Mouse (Mus musculus): ENCODE measurements around the gene Fap. TPM values are rescaled to one million over a fixed set of nuclear protein-coding genes. Genes with fewer than 3 reads are reported as not detected.

Gene Fap
- total RNA-seq, 2 experiments from 2014 or later = 3.8 to 7.2 TPM

GRCm38 (mm10) chr2:62513477-62513876, 60.4 kb downstream of the Fap start:
- intact Hi-C loops (cut with DNase I) = no loop called here
- no peak for DNase-seq
- no peak for TF ChIP-seq CTCF (IDR thresholded peaks at IDR 0.05)

GRCm38 (mm10) chr2:62507130-62507529, 66.7 kb downstream of the Fap start:
- intact Hi-C loops (cut with DNase I) = no loop called here
- Histone ChIP-seq H3K27ac (no peak overlapping the region), H3K4me3 (no peak overlapping the region)
- TF ChIP-seq CTCF (IDR thresholded peaks at IDR 0.05) = no peak
- no peak for DNase-seq

More at GRCm38 (mm10) chr2:62513477-62513876, 60.4 kb downstream of the Fap start:
- Histone ChIP-seq H3K27ac (no peak overlapping the region), H3K4me3 (no peak overlapping the region)

GRCm38 (mm10) chr2:62506441-62506840, 67.4 kb downstream of the Fap start:
- TF ChIP-seq CTCF (IDR thresholded peaks at IDR 0.05) = no peak
- intact Hi-C loops (cut with DNase I) = no loop called here
- H3K4me3 ChIP-seq = no peak overlapping the region
- no peak for DNase-seq
- H3K27ac ChIP-seq = no peak overlapping the region

- H3K4me3 ChIP-seq = no peak overlapping the region
- DNase-seq = no peak
- H3K27ac ChIP-seq = no peak overlapping the region
- intact Hi-C loops (cut with DNase I) = no loop called here
- no peak for TF ChIP-seq CTCF (IDR thresholded peaks at IDR 0.05)
These were observed 69.5 kb downstream of the Fap start for GRCm38 (mm10) chr2:62504269-62504796.

- intact Hi-C loops (cut with DNase I) = no loop called here
- Histone ChIP-seq H3K27ac (no peak overlapping the region), H3K4me3 (no peak overlapping the region)
- no peak for TF ChIP-seq CTCF (IDR thresholded peaks at IDR 0.05)
- no peak for DNase-seq
These were observed 70.5 kb downstream of the Fap start for GRCm38 (mm10) chr2:62503326-62503725.

- no peak for DNase-seq
- no peak for TF ChIP-seq CTCF (IDR thresholded peaks at IDR 0.05)
- Histone ChIP-seq H3K4me3 (no peak overlapping the region), H3K27ac (no peak overlapping the region)
- intact Hi-C loops (cut with DNase I) = no loop called here
These were observed 71.4 kb downstream of the Fap start for GRCm38 (mm10) chr2:62502516-62502915.

- DNase-seq = no peak
- Histone ChIP-seq H3K4me3 (no peak overlapping the region), H3K27ac (no peak overlapping the region)
- intact Hi-C loops (cut with DNase I) = no loop called here
- TF ChIP-seq CTCF (IDR thresholded peaks at IDR 0.05) = no peak
These were observed 75.1 kb downstream of the Fap start for GRCm38 (mm10) chr2:62498821-62499220.

GRCm38 (mm10) chr2:62498086-62498485, 75.8 kb downstream of the Fap start:
- intact Hi-C loops (cut with DNase I) = no loop called here
- Histone ChIP-seq H3K4me3 (no peak overlapping the region), H3K27ac (no peak overlapping the region)
- no peak for DNase-seq
- no peak for TF ChIP-seq CTCF (IDR thresholded peaks at IDR 0.05)

- no peak overlapping the region for H3K4me3 ChIP-seq
- no peak for TF ChIP-seq CTCF (IDR thresholded peaks at IDR 0.05)
- intact Hi-C loops (cut with DNase I) = no loop called here
These were observed 76.4 kb downstream of the Fap start for GRCm38 (mm10) chr2:62497333-62498002.

GRCm38 (mm10) chr2:62495407-62495806, 78.5 kb downstream of the Fap start:
- no peak for DNase-seq
- TF ChIP-seq CTCF (IDR thresholded peaks at IDR 0.05) = no peak
- intact Hi-C loops (cut with DNase I) = no loop called here
- no peak overlapping the region for H3K4me3 ChIP-seq
- no peak overlapping the region for H3K27ac ChIP-seq

More at GRCm38 (mm10) chr2:62497333-62498002, 76.4 kb downstream of the Fap start:
- no peak for DNase-seq
- no peak overlapping the region for H3K27ac ChIP-seq

- intact Hi-C loops (cut with DNase I) = no loop called here
- no peak for DNase-seq
- H3K4me3 ChIP-seq = no peak overlapping the region
- H3K27ac ChIP-seq = no peak overlapping the region
- no peak for TF ChIP-seq CTCF (IDR thresholded peaks at IDR 0.05)
These were observed 84.0 kb downstream of the Fap start for GRCm38 (mm10) chr2:62489832-62490231.

- intact Hi-C loops (cut with DNase I) = no loop called here
- TF ChIP-seq CTCF (IDR thresholded peaks at IDR 0.05) = no peak; the same call in 1 of the 2 replicates
- H3K4me3 ChIP-seq = no peak overlapping the region
- H3K27ac ChIP-seq = no peak overlapping the region
- DNase-seq = no peak
These were observed 89.0 kb downstream of the Fap start for GRCm38 (mm10) chr2:62484906-62485305.

- Histone ChIP-seq H3K4me3 (no peak within 1 kb of the TSS), H3K27ac (no peak within 1 kb of the TSS)
- no peak for TF ChIP-seq CTCF (IDR thresholded peaks at IDR 0.05)
- no peak for DNase-seq
- intact Hi-C loops (cut with DNase I) = no loop called here
These were observed 90.3 kb downstream of the Fap start, which contains the start of gene Gcg for GRCm38 (mm10) chr2:62483550-62483949. Gene Gcg, minus strand, starts transcription at chr2:62483650.

Measured in gastrocnemius, adult 2 months (tissue).